Mouse (Mus musculus) midbrain, embryonic 13.5 days (tissue): ENCODE data around the gene Trp63. TPM values are rescaled to one million over a fixed set of nuclear protein-coding genes. Genes with fewer than 3 reads are reported as not detected.

Experiments
- ATAC-seq: fragments of 200-750 bp; cut with Nextera tagmentation; 2 replicates; pipeline ENCODE4 v1.8.0; 2017; ENCODE audit warnings: mild to moderate bottlenecking, moderate TSS enrichment, moderate library complexity
- H3K27ac ChIP-seq: fragments of 300-500 bp; sonication (generic); 2 replicates; pipeline ENCODE4 v1.5.1; 2015; ENCODE audit warnings: inconsistent platforms, mild to moderate bottlenecking, moderate library complexity
- H3K27me3 ChIP-seq: fragments of 300-500 bp; sonication (generic); 2 replicates; pipeline ENCODE4 v1.6.1; 2015; ENCODE audit warnings: mild to moderate bottlenecking, inconsistent platforms
- H3K36me3 ChIP-seq: fragments of 300-500 bp; sonication (generic); 2 replicates; pipeline ENCODE4 v1.6.1; 2015; ENCODE audit warnings: mild to moderate bottlenecking, inconsistent platforms
- H3K4me1 ChIP-seq: fragments of 300-500 bp; sonication (generic); replicated peaks from 2 replicates; pipeline ENCODE4 v1.6.1; 2015; ENCODE audit warnings: inconsistent platforms
- H3K4me2 ChIP-seq: fragments of 300-500 bp; sonication (generic); replicated peaks from 2 replicates; pipeline ENCODE4 v1.6.1; 2015; ENCODE audit warnings: moderate library complexity, mild to moderate bottlenecking, inconsistent platforms
- H3K4me3 ChIP-seq: fragments of 300-500 bp; sonication (generic); replicated peaks from 2 replicates; pipeline ENCODE4 v1.5.1; 2015; ENCODE audit warnings: mild to moderate bottlenecking, inconsistent platforms
- H3K9ac ChIP-seq: fragments of 300-500 bp; sonication (generic); replicated peaks from 2 replicates; pipeline ENCODE4 v1.6.1; 2015; ENCODE audit warnings: mild to moderate bottlenecking, inconsistent platforms
- H3K9me3 ChIP-seq: fragments of 300-500 bp; sonication (generic); 2 replicates; pipeline ENCODE4 v1.6.1; 2016; ENCODE audit warnings: mild to moderate bottlenecking, inconsistent platforms
- WGBS: fragments of 180-500 bp; shearing (Covaris S2); methylation state at CpG from one replicate; pipeline ENCODE4 v1.1.7; 2015; 5-methylcytosine and 5-hydroxymethylcytosine counted together
- polyA plus RNA-seq: library from polyadenylated mRNA; unstranded; fragments of >200 nt; fragmentation: Nextera tagmentation; extraction: Ambion mirVana; gene quantifications from 2 replicates; pipeline ENCODE4 v1.2.1, GENCODE M21; 2015

The Trp63 gene
- polyA plus RNA-seq, 1 experiment from 2014 or later, result 0.12 TPM

DNA sequence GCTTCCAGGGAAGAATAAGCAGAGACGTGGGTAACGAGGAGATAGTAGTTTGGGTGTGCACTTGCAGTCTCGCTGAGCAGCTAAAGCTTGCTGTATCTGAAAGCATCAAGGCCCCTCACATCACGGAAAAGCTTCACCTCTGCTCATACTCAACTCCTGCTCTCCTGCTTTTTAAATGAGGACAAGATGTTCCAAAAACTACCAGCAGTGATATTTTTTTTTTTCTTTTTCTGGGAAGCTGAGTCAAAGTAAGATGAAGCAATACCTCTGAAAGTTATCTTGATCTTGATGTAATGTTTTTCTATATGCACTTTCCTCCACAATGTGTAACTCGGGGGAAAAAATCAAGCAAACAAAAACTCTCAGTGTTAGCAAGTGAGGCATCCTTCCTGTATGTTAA, 102.9 kb downstream of the Trp63 start:
- Histone ChIP-seq H3K27me3 (no peaks in the 10 kb centered on the region), H3K27ac (no peak overlapping the region), H3K4me1 (no peaks in the 10 kb centered on the region), H3K9me3 (no peaks in the 10 kb centered on the region), H3K4me3 (no peak overlapping the region), H3K36me3 (no peaks in the 10 kb centered on the region), H3K4me2 (no peak overlapping the region), H3K9ac (no peak overlapping the region)
- ATAC-seq, result no peak
- 82% methylated on average over 5 of the region's 5 CpGs for WGBS

DNA sequence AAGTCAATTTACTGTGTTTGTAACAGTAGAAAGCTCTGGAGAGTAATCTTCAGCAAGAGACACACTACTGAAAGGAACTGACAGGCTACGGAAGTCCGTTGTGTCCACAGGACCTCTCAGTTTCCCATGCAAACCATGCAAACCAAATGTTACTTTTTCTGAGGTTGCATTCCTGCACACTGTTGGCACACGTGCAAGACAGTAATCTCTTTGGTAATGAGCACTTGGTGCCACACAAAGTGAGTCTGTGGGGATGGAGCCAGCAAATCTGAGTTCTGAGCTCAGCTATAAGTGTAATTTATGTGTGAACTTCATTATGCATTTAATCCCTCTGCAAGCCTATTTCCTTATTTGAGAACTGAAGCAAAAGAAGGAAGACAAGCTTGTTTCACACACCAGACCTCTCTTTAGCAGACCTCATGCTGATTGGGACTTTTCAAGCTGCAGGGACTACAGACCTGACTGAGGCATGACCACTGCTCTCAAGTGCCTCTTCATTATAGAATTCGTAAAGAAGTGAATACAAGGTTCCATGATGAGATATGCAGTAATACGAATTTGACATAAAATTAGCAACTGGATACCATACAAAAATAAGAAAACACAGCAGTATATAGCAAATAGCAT, 109.2 kb downstream of the Trp63 start:
- ATAC-seq, result peak; percentile 69
- Histone ChIP-seq H3K27me3 (no peaks in the 10 kb centered on the region), H3K9ac (no peak overlapping the region), H3K36me3 (no peaks in the 10 kb centered on the region), H3K4me2 (no peak overlapping the region), H3K9me3 (no peaks in the 10 kb centered on the region), H3K4me1 (0 out of 2 replicates have a peak, but pooled peaks cover 3% of the 10 kb centered on the region), H3K27ac (no peak overlapping the region), H3K4me3 (no peak overlapping the region)
- 46% methylated on average over 5 of the region's 5 CpGs for WGBS

DNA sequence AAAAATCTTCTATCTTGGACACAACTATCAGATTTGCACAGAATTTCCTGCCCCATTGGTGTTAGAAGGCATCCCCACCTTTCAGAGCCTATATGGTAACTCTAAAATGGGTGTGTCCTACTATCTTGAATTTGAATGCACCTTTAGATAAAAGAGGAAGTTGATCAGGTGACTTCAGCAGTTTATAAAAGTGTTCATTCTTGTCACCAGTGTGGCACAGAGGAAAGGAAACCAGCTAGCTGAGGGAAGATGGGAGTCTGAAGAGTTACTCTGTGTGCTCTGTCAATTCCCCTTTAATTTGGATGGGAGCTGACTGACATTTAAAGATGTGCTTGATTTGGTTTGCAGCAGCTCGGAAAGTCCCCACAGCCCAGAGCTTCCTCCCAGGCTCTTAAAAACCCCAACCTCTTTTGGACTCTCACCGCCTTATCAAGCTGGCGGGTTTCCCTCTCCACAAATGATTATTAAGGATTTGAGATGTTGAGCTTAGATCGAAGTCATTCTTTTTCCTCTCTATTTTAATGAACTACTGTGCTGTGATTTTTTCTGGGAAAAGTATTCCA, 114.2 kb downstream of the Trp63 start:
- H3K4me1 ChIP-seq, result 0 out of 2 replicates have a peak, but pooled peaks cover under 1% of the 10 kb centered on the region
- no peak for ATAC-seq
- H3K9ac ChIP-seq, result no peak overlapping the region
- no peak overlapping the region for H3K27ac ChIP-seq
- no peaks in the 10 kb centered on the region for H3K9me3 ChIP-seq
- WGBS, result 87% methylated on average over 4 of the region's 4 CpGs
- no peaks in the 10 kb centered on the region for H3K27me3 ChIP-seq
- no peak overlapping the region for H3K4me3 ChIP-seq
- H3K4me2 ChIP-seq, result no peak overlapping the region
- no peaks in the 10 kb centered on the region for H3K36me3 ChIP-seq

DNA sequence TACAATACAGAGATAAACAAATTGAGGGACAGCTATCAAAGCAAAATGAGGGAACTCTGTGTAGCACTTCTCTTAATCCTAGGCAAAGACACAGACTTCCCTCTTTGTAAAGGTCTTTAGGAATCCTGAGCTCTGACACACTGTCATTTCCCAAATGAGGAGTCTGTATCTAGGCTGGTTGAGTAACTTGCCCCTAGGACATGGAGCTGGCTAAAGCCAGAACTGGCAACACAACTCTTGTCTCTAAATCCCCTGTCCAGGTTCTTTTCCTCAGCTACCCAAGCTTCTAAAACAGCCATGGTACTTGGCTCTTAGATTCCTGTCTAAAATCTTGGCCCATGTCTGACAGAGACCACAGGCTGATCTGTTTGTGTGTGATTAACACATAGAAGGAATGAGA, 116.1 kb downstream of the Trp63 start:
- Histone ChIP-seq H3K27me3 (no peaks in the 10 kb centered on the region), H3K4me3 (no peak overlapping the region), H3K4me1 (no peaks in the 10 kb centered on the region), H3K9ac (no peak overlapping the region), H3K27ac (no peak overlapping the region), H3K9me3 (no peaks in the 10 kb centered on the region), H3K4me2 (no peak overlapping the region), H3K36me3 (no peaks in the 10 kb centered on the region)
- ATAC-seq, result no peak

DNA sequence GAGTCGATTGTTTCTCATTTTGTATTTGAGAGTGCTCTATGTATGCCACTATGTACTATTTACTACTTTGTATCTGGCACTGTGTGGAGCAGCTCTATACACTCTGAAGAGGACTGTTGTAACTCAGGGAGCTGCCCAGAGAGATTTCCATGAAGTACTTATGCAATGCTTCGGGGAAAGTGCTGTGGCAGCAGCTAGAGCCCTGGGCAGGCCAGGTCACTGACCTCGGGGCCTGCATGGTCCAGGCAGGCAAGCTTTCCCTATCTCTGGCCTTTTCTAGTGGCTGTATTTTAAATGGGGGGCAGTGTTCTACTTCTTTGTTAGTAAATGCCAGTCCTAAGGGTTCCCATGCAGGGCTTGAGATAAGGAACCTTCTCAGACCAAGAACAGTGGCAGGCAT, 121.4 kb downstream of the Trp63 start:
- H3K4me1 ChIP-seq, result peaks cover 4% of the 10 kb centered on the region; the same call in 1 of the 2 replicates
- H3K36me3 ChIP-seq, result no peaks in the 10 kb centered on the region
- no peak for ATAC-seq
- no peak overlapping the region for H3K4me2 ChIP-seq
- no peaks in the 10 kb centered on the region for H3K27me3 ChIP-seq
- H3K27ac ChIP-seq, result no peak overlapping the region
- H3K9me3 ChIP-seq, result no peaks in the 10 kb centered on the region
- H3K9ac ChIP-seq, result no peak overlapping the region
- WGBS, result 71% methylated on average over 3 of the region's 3 CpGs
- no peak overlapping the region for H3K4me3 ChIP-seq

DNA sequence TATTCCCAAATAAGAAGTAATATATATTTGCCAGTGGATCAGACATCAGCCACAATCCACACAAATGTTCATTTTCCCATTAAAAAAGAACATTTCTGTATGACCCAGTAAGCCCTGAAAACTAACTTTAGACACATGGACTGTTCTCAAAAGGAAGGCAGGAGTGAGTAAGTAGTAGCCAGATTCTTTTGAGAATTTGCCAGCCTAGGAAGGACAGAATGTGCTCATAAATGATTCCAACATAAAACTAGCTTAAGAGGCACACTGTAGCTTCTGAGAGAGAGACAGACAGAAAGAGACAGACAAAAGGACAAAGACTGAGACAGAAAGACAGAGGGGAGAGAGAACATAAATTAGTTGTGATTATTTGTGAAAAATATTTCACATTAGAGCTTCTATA, 123.6 kb downstream of the Trp63 start:
- ATAC-seq, result no peak

DNA sequence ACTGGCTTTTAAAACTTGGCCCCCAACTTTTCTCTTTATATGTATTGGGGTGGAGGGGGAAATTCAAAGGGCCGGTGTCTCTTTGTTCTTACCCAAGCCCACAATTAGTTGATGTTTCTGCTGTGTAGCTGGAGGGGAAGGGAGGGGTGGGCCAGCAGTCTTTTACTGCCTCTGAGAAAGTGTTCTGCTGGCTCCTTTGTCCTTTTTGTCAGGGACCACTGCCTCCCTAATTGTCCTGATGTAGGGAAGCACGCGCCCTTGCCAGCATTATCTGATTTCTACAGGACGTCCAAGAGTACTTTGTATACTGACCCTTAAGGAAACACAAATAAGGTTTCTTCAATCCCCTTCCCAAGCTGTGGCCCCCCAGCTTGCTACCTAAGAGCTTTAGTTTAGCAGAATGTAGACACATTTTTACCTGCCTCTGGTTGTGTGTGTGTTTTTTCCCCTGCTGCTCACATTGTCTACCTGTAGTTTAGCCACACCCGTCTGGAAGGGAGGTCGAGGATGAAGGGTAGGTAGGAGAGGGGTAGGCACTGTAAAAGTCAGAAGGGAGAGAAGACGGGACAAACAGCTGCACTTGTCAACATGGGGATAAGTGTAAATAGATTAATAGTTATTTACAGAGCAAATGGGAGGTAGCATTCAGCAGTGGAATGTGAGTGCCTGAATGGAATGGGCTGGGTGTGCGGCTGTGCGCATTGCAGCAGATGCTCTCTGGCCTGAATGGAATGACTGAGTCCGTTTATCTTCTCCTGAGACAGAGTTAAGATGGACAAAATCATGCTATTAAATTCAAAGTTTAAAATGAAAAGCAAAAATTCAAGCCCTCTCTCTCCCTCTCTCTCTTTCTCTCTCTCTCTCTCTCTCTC, 134.4 kb downstream of the Trp63 start:
- ATAC-seq, result 0 out of 2 replicates have a peak, but pooled peaks have one; percentile 24
- H3K4me1 ChIP-seq, result peaks cover 6% of the 10 kb centered on the region
- no peaks in the 10 kb centered on the region for H3K36me3 ChIP-seq
- H3K4me3 ChIP-seq, result no peak overlapping the region
- H3K27ac ChIP-seq, result no peak overlapping the region
- no peak overlapping the region for H3K9ac ChIP-seq
- peaks cover 3% of the 10 kb centered on the region; the same call in 1 of the 2 replicates for H3K27me3 ChIP-seq
- no peaks in the 10 kb centered on the region for H3K9me3 ChIP-seq
- H3K4me2 ChIP-seq, result no peak overlapping the region
- 15% methylated on average over 10 of the region's 10 CpGs for WGBS

More for the DNA sequence above, 123.6 kb downstream of the Trp63 start:
- Histone ChIP-seq H3K9me3 (no peaks in the 10 kb centered on the region), H3K9ac (no peak overlapping the region), H3K4me2 (no peak overlapping the region), H3K4me3 (no peak overlapping the region), H3K36me3 (no peaks in the 10 kb centered on the region), H3K27me3 (no peaks in the 10 kb centered on the region), H3K4me1 (peaks cover 4% of the 10 kb centered on the region; the same call in 1 of the 2 replicates), H3K27ac (no peak overlapping the region)

DNA sequence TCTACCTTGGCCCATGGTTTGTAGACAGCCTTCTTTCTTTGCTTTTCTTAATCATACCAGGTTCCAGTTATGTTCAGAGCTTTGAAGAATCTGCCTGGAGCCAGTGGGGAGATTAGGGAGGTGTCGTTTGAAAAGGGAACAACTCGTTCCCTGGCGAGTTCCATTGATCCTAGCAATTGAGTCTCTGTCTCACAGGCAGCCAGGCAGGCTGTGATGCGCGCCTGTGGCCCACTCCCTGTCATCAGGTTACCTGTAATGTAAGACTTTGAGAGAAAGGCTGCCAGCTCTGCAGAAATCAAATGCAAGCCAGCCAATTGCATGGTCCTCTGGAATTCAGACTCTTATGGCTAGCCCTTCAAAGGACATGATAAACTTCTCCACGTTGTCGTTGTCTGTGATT, 142.5 kb downstream of the Trp63 start:
- Histone ChIP-seq H3K27ac (no peak overlapping the region), H3K9ac (no peak overlapping the region), H3K36me3 (no peaks in the 10 kb centered on the region), H3K9me3 (no peaks in the 10 kb centered on the region), H3K27me3 (no peaks in the 10 kb centered on the region), H3K4me1 (no peaks in the 10 kb centered on the region), H3K4me3 (no peak overlapping the region), H3K4me2 (no peak overlapping the region)
- ATAC-seq, result no peak
- WGBS, result 62% methylated on average over 7 of the region's 7 CpGs

DNA sequence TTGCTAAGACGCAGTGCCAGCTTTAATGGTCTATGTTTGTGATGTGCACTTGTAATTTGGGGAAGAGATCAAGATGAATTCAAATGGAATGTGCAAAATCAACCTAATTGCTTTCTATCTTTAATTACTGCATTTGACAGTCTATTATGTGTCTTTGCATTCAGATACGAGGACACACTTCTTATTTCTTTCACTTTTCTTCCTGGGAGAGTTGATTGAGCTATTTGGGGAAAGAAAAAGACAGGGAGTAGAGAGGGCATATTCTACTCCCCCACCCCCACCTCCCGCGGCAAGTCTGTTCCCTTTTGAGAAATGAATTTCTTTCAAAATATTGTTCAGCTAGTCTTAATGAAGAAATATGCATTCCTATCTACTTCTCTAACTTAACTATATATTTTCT, 149.0 kb downstream of the Trp63 start:
- no peak overlapping the region for H3K4me2 ChIP-seq
- no peaks in the 10 kb centered on the region for H3K36me3 ChIP-seq
- H3K4me1 ChIP-seq, result no peaks in the 10 kb centered on the region
- no peak for ATAC-seq
- H3K27me3 ChIP-seq, result no peaks in the 10 kb centered on the region
- no peaks in the 10 kb centered on the region for H3K9me3 ChIP-seq
- 78% methylated on average over 4 of the region's 4 CpGs for WGBS
- no peak overlapping the region for H3K27ac ChIP-seq
- no peak overlapping the region for H3K9ac ChIP-seq
- H3K4me3 ChIP-seq, result no peak overlapping the region

DNA sequence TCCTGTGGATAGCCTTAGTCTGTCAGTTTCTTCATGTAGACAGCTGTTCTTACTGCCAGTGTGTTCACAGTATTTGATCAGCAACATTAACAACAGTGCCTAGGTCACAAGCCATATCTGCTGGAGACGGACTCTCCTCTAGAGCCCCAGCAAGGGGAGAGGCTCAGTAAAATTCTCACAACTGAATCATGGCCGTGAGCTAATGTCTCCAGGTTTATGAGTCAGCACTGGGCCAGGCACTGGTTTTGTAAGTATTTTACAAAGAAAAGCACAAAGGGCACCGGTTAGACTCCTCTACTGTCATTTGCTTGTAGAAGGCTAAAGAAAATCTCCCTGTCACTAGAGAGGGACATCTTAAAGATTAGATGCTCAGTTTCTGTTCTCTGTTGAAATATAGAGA, 151.7 kb downstream of the Trp63 start:
- H3K4me2 ChIP-seq, result no peak overlapping the region
- H3K4me1 ChIP-seq, result no peaks in the 10 kb centered on the region

DNA sequence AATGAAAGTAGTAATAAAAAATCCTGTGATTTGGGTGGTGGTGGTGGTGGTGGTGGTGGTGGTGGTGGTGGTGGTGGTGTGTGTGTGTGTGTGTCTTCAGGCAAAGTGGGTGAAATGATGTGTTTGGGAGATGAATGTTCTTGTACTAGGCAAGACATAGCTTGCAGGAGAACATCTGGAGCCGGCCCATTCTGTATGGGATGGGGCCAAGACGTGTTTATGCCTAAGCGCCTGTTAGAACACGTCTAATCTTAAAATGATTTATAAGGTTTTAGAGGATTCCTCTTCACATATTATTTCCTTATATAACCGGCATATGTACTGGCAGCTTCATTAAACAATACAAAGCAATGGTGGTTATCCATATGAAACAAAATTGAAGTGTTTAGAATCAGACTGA, 152.2 kb downstream of the Trp63 start:
- WGBS, result 95% methylated on average over 5 of the region's 5 CpGs
- H3K36me3 ChIP-seq, result no peaks in the 10 kb centered on the region
- no peak overlapping the region for H3K4me3 ChIP-seq
- no peak overlapping the region for H3K4me2 ChIP-seq
- no peak overlapping the region for H3K27ac ChIP-seq
- H3K9me3 ChIP-seq, result no peaks in the 10 kb centered on the region
- no peak for ATAC-seq
- H3K4me1 ChIP-seq, result no peaks in the 10 kb centered on the region
- H3K27me3 ChIP-seq, result no peaks in the 10 kb centered on the region
- H3K9ac ChIP-seq, result no peak overlapping the region

More for the DNA sequence above, 151.7 kb downstream of the Trp63 start:
- 87% methylated on average over 3 of the region's 3 CpGs for WGBS
- Histone ChIP-seq H3K27ac (no peak overlapping the region), H3K36me3 (no peaks in the 10 kb centered on the region), H3K9me3 (no peaks in the 10 kb centered on the region), H3K27me3 (no peaks in the 10 kb centered on the region), H3K9ac (no peak overlapping the region), H3K4me3 (no peak overlapping the region)
- no peak for ATAC-seq

DNA sequence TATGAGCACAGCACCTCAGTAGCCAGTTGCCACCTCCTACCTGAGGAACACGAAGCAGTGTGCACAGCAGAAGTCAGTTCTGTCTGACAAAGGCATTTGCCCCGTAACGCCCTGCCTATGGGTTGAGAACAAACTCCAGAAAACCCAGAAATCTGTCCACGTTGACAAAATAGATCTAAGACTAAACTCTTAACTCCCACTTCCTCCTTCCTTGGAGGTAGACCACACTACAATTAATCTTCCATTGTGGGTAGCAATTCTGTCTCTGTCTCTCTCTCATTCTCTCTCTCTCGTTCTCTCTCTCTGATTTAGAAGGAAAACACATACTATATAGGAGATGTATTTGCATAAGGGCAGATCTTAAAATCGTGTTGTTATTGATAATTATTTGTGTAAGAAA, 159.4 kb downstream of the Trp63 start:
- H3K27ac ChIP-seq, result no peak overlapping the region
- ATAC-seq, result no peak
- no peaks in the 10 kb centered on the region for H3K4me1 ChIP-seq
- no peak overlapping the region for H3K9ac ChIP-seq
- no peaks in the 10 kb centered on the region for H3K9me3 ChIP-seq
- H3K4me3 ChIP-seq, result no peak overlapping the region
- no peak overlapping the region for H3K4me2 ChIP-seq
- no peaks in the 10 kb centered on the region for H3K36me3 ChIP-seq
- no peaks in the 10 kb centered on the region for H3K27me3 ChIP-seq
- WGBS, result 82% methylated on average over 6 of the region's 6 CpGs
